Mouse (Mus musculus): ENCODE measurements around the gene Canx. TPM values are rescaled to one million over a fixed set of nuclear protein-coding genes. Genes with fewer than 3 reads are reported as not detected.

The Canx gene
- polyA plus RNA-seq (2012; ENCODE audit: low replicate concordance): 12.9 and 68.4 TPM in 2 replicates

DNA sequence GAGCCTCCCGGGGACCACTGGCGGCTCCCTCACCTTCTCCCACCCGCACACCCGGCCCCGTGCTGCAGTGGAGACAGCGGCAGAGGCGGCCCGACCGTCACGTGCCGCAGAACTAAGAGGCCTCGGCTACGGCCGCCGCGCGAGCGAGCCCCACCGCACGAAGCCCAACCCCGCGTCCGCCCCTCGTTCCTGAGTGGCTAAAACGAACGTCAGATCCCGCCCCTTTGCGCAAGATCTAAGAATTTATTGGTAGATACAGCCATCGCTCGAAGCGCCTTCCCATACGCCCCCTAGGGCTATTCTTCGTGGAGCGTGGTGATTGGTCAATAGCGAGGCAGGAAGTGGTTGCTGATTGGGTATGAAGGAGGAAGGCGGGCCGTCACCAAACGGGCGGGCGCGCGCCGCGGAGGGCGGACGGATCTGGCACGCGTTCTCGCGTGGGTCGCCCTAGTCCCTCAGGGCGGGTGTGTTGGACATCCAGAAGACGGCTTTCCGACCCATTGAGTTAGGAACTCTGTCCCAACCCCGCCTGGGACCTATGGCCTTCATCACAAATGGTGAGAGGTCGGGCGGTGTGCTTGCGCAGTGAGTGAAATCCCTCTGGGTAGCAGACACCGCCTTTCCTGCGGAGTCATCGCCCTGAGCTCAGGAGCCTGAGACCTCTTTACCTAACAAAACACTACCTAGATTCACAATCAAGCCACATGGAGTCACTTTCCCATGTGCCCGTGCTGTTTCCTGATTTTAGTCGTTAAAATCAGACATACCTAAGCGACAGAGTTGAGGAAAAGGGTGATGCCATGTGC, at the start of gene Canx:
TSS of gene Canx (minus strand) at position 178 of the 806 bp plus-strand sequence.

DNA sequence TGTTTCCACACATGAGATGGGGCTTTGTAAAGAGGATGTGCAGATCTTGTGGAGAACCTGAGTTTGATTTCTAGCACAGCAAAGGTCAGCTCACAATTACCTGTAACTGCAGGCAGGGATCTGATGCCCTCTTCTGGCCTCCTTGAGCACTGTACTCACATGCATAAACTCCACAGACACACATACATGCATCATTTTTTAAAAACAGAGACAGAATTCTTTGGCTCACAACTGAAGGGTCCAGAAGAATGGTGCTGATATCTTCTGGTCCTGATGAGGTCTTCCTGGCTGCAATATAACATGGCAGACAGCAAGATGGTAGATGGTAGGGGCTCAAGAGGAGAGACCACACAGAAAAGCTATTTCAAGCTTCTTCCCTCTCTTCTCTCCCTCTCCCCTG, 28.7 kb upstream of the Canx start, which contains the start of gene Cby3:
TSS of gene Cby3 (plus strand) at position 301 of the 400 bp plus-strand sequence.

DNA sequence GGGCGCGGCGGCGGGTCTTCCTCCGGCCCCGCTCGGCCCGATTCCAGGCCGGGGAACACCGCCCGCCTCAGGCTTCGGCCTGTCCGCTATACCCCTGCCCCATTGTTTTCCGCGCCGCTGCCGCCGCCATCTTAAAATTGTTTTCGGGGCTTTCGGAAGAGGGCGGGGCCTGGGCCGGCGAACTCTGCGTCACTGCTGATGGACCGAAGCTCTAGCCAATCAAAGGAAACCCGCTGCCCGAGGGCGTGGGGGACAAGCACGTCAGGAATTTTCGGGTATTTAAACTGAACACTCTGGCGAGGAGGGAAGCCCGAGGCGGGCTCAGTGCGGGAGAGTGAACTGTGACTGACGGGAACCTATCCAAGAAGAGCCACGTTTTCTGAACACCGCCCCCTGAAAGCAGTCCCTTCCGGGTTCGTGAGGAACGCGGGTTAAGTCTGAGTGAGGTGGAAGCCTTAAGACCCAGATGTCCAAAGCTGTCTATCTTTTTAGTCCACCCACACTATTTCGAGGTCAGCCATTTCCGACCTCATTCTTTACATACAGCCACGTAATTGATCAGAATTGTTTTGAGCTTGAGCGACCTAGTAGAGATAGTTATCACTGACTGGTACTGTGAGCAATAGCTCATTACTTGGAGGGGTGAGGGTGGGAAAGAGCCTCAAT, 33.1 kb downstream of the Canx start, which contains the start of gene Maml1:
TSS of gene Maml1 (minus strand) at position 122 of the 666 bp plus-strand sequence.

Other genes with a start within 250 kb of the Canx start
- gene Tbc1d9b, start 194.3 kb downstream of the Canx start, polyA plus RNA-seq (2012; ENCODE audit: low replicate concordance): 44.4 and 74.4 TPM in 2 replicates
- 1.4 and 4.4 TPM in 2 replicates for gene Mrnip, start 151.2 kb downstream of the Canx start, polyA plus RNA-seq (2012; ENCODE audit: low replicate concordance)
- gene Sqstm1, start 114.8 kb downstream of the Canx start, polyA plus RNA-seq (2012; ENCODE audit: low replicate concordance): 157 and 255 TPM in 2 replicates
- 42.8 and 75.2 TPM in 2 replicates for gene Mgat4b, start 114.8 kb downstream of the Canx start, polyA plus RNA-seq (2012; ENCODE audit: low replicate concordance)
- 1.3 and 4.6 TPM in 2 replicates for gene Ltc4s, start 87.1 kb downstream of the Canx start, polyA plus RNA-seq (2012; ENCODE audit: low replicate concordance)
- 24.7 and 30.0 TPM in 2 replicates for gene Maml1, start 33.4 kb downstream of the Canx start, polyA plus RNA-seq (2012; ENCODE audit: low replicate concordance)
- not detected in 2 replicates for gene Cby3, start 28.8 kb upstream of the Canx start, polyA plus RNA-seq (2012; ENCODE audit: low replicate concordance)
- 214 and 234 TPM in 2 replicates for gene Hnrnph1, start 51.3 kb upstream of the Canx start, polyA plus RNA-seq (2012; ENCODE audit: low replicate concordance)
- 14.8 and 20.6 TPM in 2 replicates for gene Rufy1, start 105.5 kb upstream of the Canx start, polyA plus RNA-seq (2012; ENCODE audit: low replicate concordance)